Mouse (Mus musculus) naive thymus-derived CD4-positive, alpha-beta T cell, adult 2 months (primary cell): ENCODE data around the gene Irf9.
A peak's percentile ranks its signal among the peaks of the same experiment; 100 is the strongest.

Experiments used
- DNase-seq: peaks from one replicate; pipeline ENCODE4 v3.0.0-alpha.2; 2011; ENCODE audit warnings: low read depth

Gene Irf9

GRCm38 (mm10) chr14:55581981-55582681 lies 21.2 kb upstream of the Irf9 start:
- DNase-seq, result peak; percentile 48

GRCm38 (mm10) chr14:55584303-55584701 lies 19.1 kb upstream of the Irf9 start:
- DNase-seq, result no peak

GRCm38 (mm10) chr14:55584702-55585565 lies 18.4 kb upstream of the Irf9 start, which contains the start of gene Emc9:
Emc9 (minus strand) TSS chr14:55585302.
- peak; percentile 78 for DNase-seq

- DNase-seq, result peak; percentile 75
These were observed 17.8 kb upstream of the Irf9 start for GRCm38 (mm10) chr14:55585566-55585960.

GRCm38 (mm10) chr14:55586149-55586548 lies 17.2 kb upstream of the Irf9 start:
- DNase-seq, result no peak

- no peak for DNase-seq
These were observed 14.1 kb upstream of the Irf9 start for GRCm38 (mm10) chr14:55589271-55589670.

GRCm38 (mm10) chr14:55589771-55590448 lies 13.5 kb upstream of the Irf9 start:
- DNase-seq, result peak; percentile 67

- peak; percentile 90 for DNase-seq
These were observed 12.5 kb upstream of the Irf9 start, which contains the start of gene Psme2 for GRCm38 (mm10) chr14:55590748-55591330. Psme2 (minus strand) TSS chr14:55591113.

GRCm38 (mm10) chr14:55591331-55591891 lies 12.0 kb upstream of the Irf9 start, which contains the start of gene Rnf31:
Rnf31 (plus strand) TSS chr14:55591708.
- peak; percentile 89 for DNase-seq

- no peak for DNase-seq
These were observed 11.1 kb upstream of the Irf9 start for GRCm38 (mm10) chr14:55592226-55592625.

GRCm38 (mm10) chr14:55596036-55596690 lies 7.2 kb upstream of the Irf9 start:
- DNase-seq, result no peak

- DNase-seq, result no peak
These were observed 4.6 kb upstream of the Irf9 start for GRCm38 (mm10) chr14:55598521-55599390.

- peak; percentile 98 for DNase-seq
These were observed 534 bp downstream of the Irf9 start for GRCm38 (mm10) chr14:55603633-55604576.

- peak; percentile 44 for DNase-seq
These were observed 1.5 kb downstream of the Irf9 start for GRCm38 (mm10) chr14:55604823-55605222.

- DNase-seq, result no peak
These were observed 2.5 kb downstream of the Irf9 start for GRCm38 (mm10) chr14:55605743-55606459.

- DNase-seq, result no peak
These were observed 5.0 kb downstream of the Irf9 start for GRCm38 (mm10) chr14:55608339-55608738.

- DNase-seq, result no peak
These were observed 10.0 kb downstream of the Irf9 start for GRCm38 (mm10) chr14:55613346-55613745.

GRCm38 (mm10) chr14:55614565-55615178 lies 11.3 kb downstream of the Irf9 start:
- no peak for DNase-seq
